Comparison of ENCODE assay signal across 10 mouse cellular contexts in genomic region chr1:171129251-171129650, GRCm38 (mm10). TPM values are rescaled to one million over a fixed set of nuclear protein-coding genes. Genes with fewer than 3 reads are reported as not detected.
A peak's percentile ranks its signal among the peaks of the same experiment; 100 is the strongest.
DNase-seq lines count a peak whose midpoint lies in the region; ATAC-seq lines count a peak whose summit lies in the region.
"Had no signal": no experiment of that assay in that cellular context is flagged by ENCODE, and none has a peak within 500 bp of the region (broad histone marks: within the 10 kb centered on the region; RNA-seq: fewer than 3 reads in every experiment).

No protein-coding gene starts in this region.

- WGBS in heart, embryonic 11.5 days (ENCODE audit: insufficient replicate concordance) = 63% methylated on average over 7 of the region's 7 CpGs
- 60% methylated on average over 7 of the region's 7 CpGs for WGBS in forebrain, embryonic 16.5 days
- 64% methylated on average over 7 of the region's 7 CpGs for WGBS in midbrain, embryonic 14.5 days

- H3K36me3 ChIP-seq in heart, embryonic 11.5 days (ENCODE audit: control insufficient read depth, insufficient read depth, low read length) = peaks cover 13% of the 10 kb centered on the region
- H3K36me3 ChIP-seq in forebrain, embryonic 16.5 days (ENCODE audit: control insufficient read depth, insufficient read depth) = peaks cover 35% of the 10 kb centered on the region
- peaks cover 68% of the 10 kb centered on the region for H3K36me3 ChIP-seq in midbrain, embryonic 14.5 days (ENCODE audit: control insufficient read depth, insufficient read depth, low read length)

- no peaks in the 10 kb centered on the region for H3K9me3 ChIP-seq in heart, embryonic 11.5 days (replicated peaks; ENCODE audit: control insufficient read depth, low read length)
- H3K9me3 ChIP-seq in forebrain, embryonic 16.5 days (ENCODE audit: control insufficient read depth, low read length) = no peaks in the 10 kb centered on the region
- no peaks in the 10 kb centered on the region for H3K9me3 ChIP-seq in midbrain, embryonic 14.5 days (ENCODE audit: control insufficient read depth, low read length)
- H3K9me3 ChIP-seq: heart, embryonic 15.5 days had no signal

- H3K4me3 ChIP-seq in heart, embryonic 11.5 days (ENCODE audit: low read depth, low read length) = no peak overlapping the region
- H3K4me3 ChIP-seq in forebrain, embryonic 16.5 days (replicated peaks; ENCODE audit: low read length) = no peak overlapping the region
- H3K4me3 ChIP-seq in midbrain, embryonic 14.5 days (replicated peaks; ENCODE audit: low read depth, low read length) = no peak overlapping the region
- H3K4me3 ChIP-seq: heart, embryonic 15.5 days had no signal

- DNase-seq in heart, adult 18-20 months = peak; percentile 50 to 81
- peak; percentile 88 for DNase-seq in brain, adult 2 months (ENCODE audit: low read depth, low spot score)
- DNase-seq in kidney, adult 11 months = peak; percentile 91
- peak; percentile 44 to 53 for DNase-seq in left cerebral cortex, postnatal 10 days (ENCODE audit: extremely low spot score in 1 of 2, low spot score in 2 of 2)
- DNase-seq in B cell, adult 2 months = no peak
- DNase-seq in midbrain, embryonic 14.5 days = no peak

- no peak overlapping the region for H3K27ac ChIP-seq in heart, embryonic 11.5 days (ENCODE audit: low read depth, low read length)
- no peak overlapping the region for H3K27ac ChIP-seq in forebrain, embryonic 16.5 days (ENCODE audit: low read length)
- no peak overlapping the region for H3K27ac ChIP-seq in midbrain, embryonic 14.5 days (replicated peaks; ENCODE audit: low read depth, low read length)
- H3K27ac ChIP-seq: heart, embryonic 15.5 days had no signal

- H3K9ac ChIP-seq in heart, embryonic 11.5 days (ENCODE audit: low read depth, low read length) = no peak overlapping the region
- H3K9ac ChIP-seq in forebrain, embryonic 16.5 days (replicated peaks; ENCODE audit: low read depth, low read length) = no peak overlapping the region
- H3K9ac ChIP-seq in midbrain, embryonic 14.5 days (replicated peaks; ENCODE audit: low read length) = no peak overlapping the region
- H3K9ac ChIP-seq: heart, embryonic 15.5 days had no signal

- no peaks in the 10 kb centered on the region for H3K4me1 ChIP-seq in heart, embryonic 11.5 days (ENCODE audit: control insufficient read depth, insufficient read depth, low read length)
- no peaks in the 10 kb centered on the region for H3K4me1 ChIP-seq in forebrain, embryonic 16.5 days (replicated peaks; ENCODE audit: control insufficient read depth, insufficient read depth, low read length)
- no peaks in the 10 kb centered on the region for H3K4me1 ChIP-seq in midbrain, embryonic 14.5 days (ENCODE audit: control insufficient read depth, insufficient read depth, low read length)
- H3K4me1 ChIP-seq: heart, embryonic 15.5 days had no signal

- no peak overlapping the region for H3K4me2 ChIP-seq in heart, embryonic 11.5 days
- no peak overlapping the region for H3K4me2 ChIP-seq in forebrain, embryonic 16.5 days (ENCODE audit: low read length)
- H3K4me2 ChIP-seq in midbrain, embryonic 14.5 days (ENCODE audit: low read length) = no peak overlapping the region
- H3K4me2 ChIP-seq: heart, embryonic 15.5 days had no signal

- H3K27me3 ChIP-seq in heart, embryonic 11.5 days (ENCODE audit: control insufficient read depth, insufficient read depth, low read length) = no peaks in the 10 kb centered on the region
- no peaks in the 10 kb centered on the region for H3K27me3 ChIP-seq in forebrain, embryonic 16.5 days (replicated peaks; ENCODE audit: control insufficient read depth, insufficient read depth, low read length)
- H3K27me3 ChIP-seq in midbrain, embryonic 14.5 days (ENCODE audit: control insufficient read depth, insufficient read depth, low read length) = no peaks in the 10 kb centered on the region
- H3K27me3 ChIP-seq: CH12.LX; heart, embryonic 15.5 days had no signal

- intact Hi-C loops in left cerebral cortex, postnatal 10 days (cut with DNase I) = no loop called here

- ATAC-seq in heart, embryonic 11.5 days (replicated peaks; ENCODE audit: insufficient number of reproducible peaks, low FRiP score, low TSS enrichment) = no peak
- ATAC-seq in forebrain, embryonic 16.5 days = no peak
- ATAC-seq in midbrain, embryonic 14.5 days (ENCODE audit: low FRiP score, low TSS enrichment) = no peak

RNA-seq across cellular contexts. Expression of gene Cfap126, which starts 15.5 kb away (rescaled TPM):
- total RNA-seq in heart, adult 18-20 months (2021) = 1 to 10 TPM in 1 of 2 experiments, under 1 TPM in 1; 0.60 to 1.4 TPM
- 2.7 and 5.6 TPM in 2 replicates for polyA plus RNA-seq in heart, embryonic 11.5 days (2014; fragmentation: Nextera tagmentation; extraction: Ambion mirVana)
- under 1 TPM; 0.34 to 0.69 TPM for total RNA-seq in left cerebral cortex, postnatal 10 days (2021)
- 5.3 and 6.4 TPM in 2 replicates for polyA plus RNA-seq in forebrain, embryonic 16.5 days (2015; fragmentation: Nextera tagmentation; extraction: Ambion mirVana)
- polyA plus RNA-seq in midbrain, embryonic 14.5 days (2014; fragmentation: Nextera tagmentation; extraction: Ambion mirVana) = 2.7 and 4.2 TPM in 2 replicates

RNA-seq across cellular contexts. Expression of gene Sdhc, which starts 21.2 kb away (rescaled TPM):
- total RNA-seq in heart, adult 18-20 months (2021) = 1,000 to 10,000 TPM; 1,188 to 1,220 TPM
- 426 and 502 TPM in 2 replicates for polyA plus RNA-seq in heart, embryonic 11.5 days (2014; fragmentation: Nextera tagmentation; extraction: Ambion mirVana)
- total RNA-seq in left cerebral cortex, postnatal 10 days (2021) = 100 to 1,000 TPM; 200 to 210 TPM
- 206 and 226 TPM in 2 replicates for polyA plus RNA-seq in forebrain, embryonic 16.5 days (2015; fragmentation: Nextera tagmentation; extraction: Ambion mirVana)
- 295 and 310 TPM in 2 replicates for polyA plus RNA-seq in midbrain, embryonic 14.5 days (2014; fragmentation: Nextera tagmentation; extraction: Ambion mirVana)

RNA-seq across cellular contexts. Expression of gene Mpz, which starts 21.3 kb away (rescaled TPM):
- under 1 TPM; 0.55 to 0.75 TPM for total RNA-seq in heart, adult 18-20 months (2021)
- polyA plus RNA-seq in heart, embryonic 11.5 days (2014; fragmentation: Nextera tagmentation; extraction: Ambion mirVana) = 0.30 TPM in 1 of 2 replicates, not detected in the other
- total RNA-seq in left cerebral cortex, postnatal 10 days (2021) = not detected
- polyA plus RNA-seq in forebrain, embryonic 16.5 days (2015; fragmentation: Nextera tagmentation; extraction: Ambion mirVana) = not detected in 2 replicates
- 0.39 and 0.51 TPM in 2 replicates for polyA plus RNA-seq in midbrain, embryonic 14.5 days (2014; fragmentation: Nextera tagmentation; extraction: Ambion mirVana)

Comparison
In these comparisons a context has a peak if more than half of its experiments do, and no peak if none do; other contexts are left out.
1. DNase-seq: peak in heart, adult 18-20 months (2 of 2), brain, adult 2 months (single experiment), kidney, adult 11 months (single experiment) and left cerebral cortex, postnatal 10 days (2 of 2); none in B cell, adult 2 months (0 of 2) and midbrain, embryonic 14.5 days (single experiment).